Mouse (Mus musculus): ENCODE measurements around the gene Klhl41.

DNA sequence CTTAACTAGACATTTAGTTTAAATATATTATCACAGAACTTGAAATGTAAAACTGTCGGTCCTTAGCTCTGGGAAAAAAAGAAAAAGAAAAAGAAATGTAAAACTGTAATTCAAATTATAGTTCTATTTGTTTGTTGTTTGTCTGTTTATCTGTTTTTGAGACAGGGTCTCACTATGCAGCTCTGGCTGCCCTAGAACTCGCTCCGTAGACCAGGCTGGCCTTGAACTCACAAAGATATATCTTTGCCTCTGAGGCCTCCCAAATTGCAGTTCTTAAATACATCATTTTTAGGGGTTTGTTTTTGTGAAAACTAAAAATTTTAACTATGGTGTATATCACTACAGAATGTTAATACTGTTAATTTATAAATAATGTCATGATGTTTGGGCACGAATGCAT is 2.3 kb upstream of the Klhl41 start:
- TF ChIP-seq CTCF (IDR thresholded peaks at IDR 0.05; ENCODE audit: extremely low read depth, insufficient read depth, insufficient read length, insufficient replicate concordance) (no peak), POLR2A (IDR thresholded peaks at IDR 0.05; ENCODE audit: low read depth, low read length) (no peak)
